Mouse (Mus musculus) spleen, postnatal 0 days (tissue): ENCODE measurements around the gene A630073D07Rik. TPM values are rescaled to one million over a fixed set of nuclear protein-coding genes. Genes with fewer than 3 reads are reported as not detected.

ENCODE experiments used
- polyA plus RNA-seq: library from polyadenylated mRNA; unstranded; fragments of >200 nt; fragmentation: Nextera tagmentation; extraction: Ambion mirVana; gene quantifications from 2 replicates; pipeline ENCODE4 v1.2.1, GENCODE M21; 2015

Gene A630073D07Rik
- polyA plus RNA-seq, result not detected in 2 replicates

DNA sequence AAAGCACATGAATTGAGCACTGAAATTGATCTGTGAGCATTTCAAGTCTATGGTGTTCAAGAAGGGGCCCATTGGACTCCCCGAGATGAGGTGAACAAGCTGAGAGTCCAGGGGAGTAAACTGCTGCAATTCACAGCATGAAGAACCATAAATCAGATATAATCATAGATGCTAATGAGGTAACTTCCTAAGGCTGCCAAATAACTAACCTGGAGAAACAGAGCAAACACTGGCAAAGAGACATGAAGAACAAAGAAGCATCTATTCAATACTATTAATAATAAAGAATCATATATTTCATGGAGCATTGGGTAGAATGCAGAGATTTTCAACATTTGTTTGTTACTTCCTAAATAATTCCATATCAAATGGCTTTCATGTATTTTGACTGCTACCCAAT, at the start of gene A630073D07Rik:
Gene A630073D07Rik, minus strand, starts transcription at position 101 of the 400 bp plus-strand sequence.

DNA sequence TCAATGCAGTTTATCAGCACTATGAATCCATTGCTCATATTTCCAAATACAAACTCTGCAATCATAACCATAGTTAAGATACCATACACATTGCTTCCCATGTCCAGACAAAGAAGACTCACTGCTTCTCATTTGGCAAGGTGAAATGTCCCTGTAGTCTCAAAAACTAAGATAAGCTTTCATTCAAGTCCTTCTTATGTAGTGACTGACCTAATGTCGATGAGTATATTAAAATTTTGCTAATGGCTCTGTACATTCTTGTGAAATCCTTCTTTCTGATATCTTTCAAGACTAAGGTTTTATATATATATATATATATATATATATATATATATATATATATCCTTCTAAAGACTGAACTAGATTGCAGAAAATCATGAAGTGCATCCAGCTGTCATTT, 49.6 kb upstream of the A630073D07Rik start, which contains the start of gene Tas2r121:
Gene Tas2r121, minus strand, starts transcription at position 101 of the 400 bp plus-strand sequence.

DNA sequence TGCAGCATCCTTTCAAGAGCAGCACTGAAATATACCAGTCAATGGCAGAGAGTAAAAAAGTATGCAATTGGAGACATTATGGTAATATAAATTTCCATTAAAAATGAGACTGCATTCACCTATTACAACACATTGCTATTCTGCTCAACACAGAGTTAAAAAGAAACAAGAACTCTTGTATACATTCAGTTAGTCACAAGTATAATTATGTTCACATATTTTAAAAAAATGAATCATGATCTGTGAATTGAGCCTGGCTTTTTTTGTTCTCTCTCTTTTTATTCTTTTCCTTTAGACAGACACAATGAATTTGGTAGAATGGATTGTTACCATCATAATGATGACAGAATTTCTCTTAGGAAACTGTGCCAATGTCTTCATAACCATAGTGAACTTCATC, 5.3 kb upstream of the A630073D07Rik start, which contains the start of gene Tas2r120:
Gene Tas2r120, plus strand, starts transcription at position 301 of the 400 bp plus-strand sequence.

DNA sequence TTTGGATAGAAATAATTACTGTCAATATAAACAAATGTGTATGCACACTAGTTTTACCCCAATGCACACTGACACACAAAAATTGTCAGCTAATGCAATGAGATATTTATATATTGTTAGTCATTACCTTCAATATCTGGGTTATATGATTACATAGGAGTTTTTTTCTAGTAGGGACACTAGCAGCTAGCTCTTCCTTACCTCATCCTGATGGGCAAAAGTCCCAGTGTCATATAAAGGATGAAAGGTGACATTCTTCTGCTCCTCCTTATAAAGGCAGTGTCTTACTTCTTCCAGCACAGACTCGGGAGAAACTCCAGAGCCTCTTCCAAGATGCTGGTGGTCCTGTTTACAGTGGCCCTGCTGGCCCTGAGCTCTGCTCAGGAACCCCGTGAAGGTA, 55.7 kb downstream of the A630073D07Rik start, which contains the start of gene Prp2:
Gene Prp2, plus strand, starts transcription at position 301 of the 400 bp plus-strand sequence.

Other genes starting within 250 kb of the A630073D07Rik start
- gene Prh1, start 81.7 kb downstream of the A630073D07Rik start, polyA plus RNA-seq, result not detected in 2 replicates
- not detected in 2 replicates for gene Prp2, start 55.6 kb downstream of the A630073D07Rik start, polyA plus RNA-seq
- gene Tas2r120, start 5.4 kb upstream of the A630073D07Rik start, polyA plus RNA-seq, result not detected in 2 replicates
- not detected in 2 replicates for gene Tas2r121, start 49.5 kb upstream of the A630073D07Rik start, polyA plus RNA-seq
- not detected in 2 replicates for gene Tas2r122, start 60.4 kb upstream of the A630073D07Rik start, polyA plus RNA-seq
- not detected in 2 replicates for gene Tas2r115, start 86.5 kb upstream of the A630073D07Rik start, polyA plus RNA-seq
- not detected in 2 replicates for gene Tas2r124, start 103.2 kb upstream of the A630073D07Rik start, polyA plus RNA-seq
- gene Tas2r102, start 110.6 kb upstream of the A630073D07Rik start, polyA plus RNA-seq, result not detected in 2 replicates
- gene Tas2r136, start 126.6 kb upstream of the A630073D07Rik start, polyA plus RNA-seq, result not detected in 2 replicates
- not detected in 2 replicates for gene Tas2r117, start 151.3 kb upstream of the A630073D07Rik start, polyA plus RNA-seq
- gene Tas2r123, start 195.6 kb upstream of the A630073D07Rik start, polyA plus RNA-seq, result not detected in 2 replicates
- not detected in 2 replicates for gene Tas2r116, start 203.9 kb upstream of the A630073D07Rik start, polyA plus RNA-seq
- gene Tas2r110, start 216.5 kb upstream of the A630073D07Rik start, polyA plus RNA-seq, result not detected in 2 replicates
- not detected in 2 replicates for gene Tas2r113, start 241.5 kb upstream of the A630073D07Rik start, polyA plus RNA-seq